Mouse (Mus musculus) cerebellum, postnatal 36 days (tissue): ENCODE data around the gene Iqcg.
A peak's percentile ranks its signal among the peaks of the same experiment; 100 is the strongest.
"Not testable (repeated sequence)": the region's sequence is repeated elsewhere in the genome, so short reads cannot be mapped to it uniquely, and the experiment has no call there.

ENCODE experiments used
- DNase-seq, 2 experiments: peaks; one replicate each; pipeline ENCODE4 v3.0.0; 2021 to 2022; ENCODE audit warnings: mixed read lengths in 2 of 2

The Iqcg gene

GRCm38 (mm10) chr16:33056095-33056785 lies at the start of gene Iqcg, which contains the start of gene Rpl35a:
TSS of gene Iqcg (minus strand) at chr16:33056218.
TSS of gene Rpl35a (plus strand) at chr16:33056453.
- peak; percentile 89 to 91 for DNase-seq

GRCm38 (mm10) chr16:33085666-33086065 lies 29.6 kb upstream of the Iqcg start:
- DNase-seq, result no peak

GRCm38 (mm10) chr16:33083996-33084395 lies 28.0 kb upstream of the Iqcg start:
- no peak for DNase-seq

GRCm38 (mm10) chr16:33082951-33083350 lies 26.9 kb upstream of the Iqcg start:
- DNase-seq, result no peak

GRCm38 (mm10) chr16:33080063-33080462 lies 24.0 kb upstream of the Iqcg start:
- no peak for DNase-seq

- DNase-seq, result no peak
These were observed 21.1 kb upstream of the Iqcg start for GRCm38 (mm10) chr16:33077069-33077627.

GRCm38 (mm10) chr16:33076078-33076477 lies 20.1 kb upstream of the Iqcg start:
- DNase-seq, result no peak

- DNase-seq, result no peak
These were observed 18.9 kb upstream of the Iqcg start for GRCm38 (mm10) chr16:33074967-33075366.

GRCm38 (mm10) chr16:33072871-33073557 lies 17.0 kb upstream of the Iqcg start:
- DNase-seq, result no peak

GRCm38 (mm10) chr16:33070928-33071327 lies 14.9 kb upstream of the Iqcg start:
- DNase-seq, result no peak

- DNase-seq, result no peak
These were observed 8.6 kb upstream of the Iqcg start for GRCm38 (mm10) chr16:33064636-33065035.

GRCm38 (mm10) chr16:33063267-33063666 lies 7.2 kb upstream of the Iqcg start:
- DNase-seq, result no peak

- peak in 1 of 2 experiments; percentile 67 for DNase-seq
These were observed 6.7 kb upstream of the Iqcg start for GRCm38 (mm10) chr16:33062682-33063131.

- peak; percentile 86 to 92 for DNase-seq
These were observed 6.1 kb upstream of the Iqcg start, which contains the start of gene Lmln for GRCm38 (mm10) chr16:33062024-33062681. TSS of gene Lmln (plus strand) at chr16:33062521.

- no peak for DNase-seq
These were observed 5.4 kb upstream of the Iqcg start for GRCm38 (mm10) chr16:33061400-33061799.

GRCm38 (mm10) chr16:33060926-33061325 lies 4.9 kb upstream of the Iqcg start:
- no peak for DNase-seq

- DNase-seq, result no peak
These were observed 3.5 kb upstream of the Iqcg start for GRCm38 (mm10) chr16:33059471-33059870.

GRCm38 (mm10) chr16:33058656-33059055 lies 2.6 kb upstream of the Iqcg start:
- DNase-seq, result not testable (repeated sequence)

- no peak for DNase-seq
These were observed 2.0 kb upstream of the Iqcg start for GRCm38 (mm10) chr16:33058033-33058432.

- no peak for DNase-seq
These were observed 768 bp upstream of the Iqcg start for GRCm38 (mm10) chr16:33056786-33057185.

GRCm38 (mm10) chr16:33055655-33056054 lies 363 bp downstream of the Iqcg start:
- DNase-seq, result no peak

GRCm38 (mm10) chr16:33054927-33055326 lies 1.1 kb downstream of the Iqcg start:
- not testable (repeated sequence) for DNase-seq

GRCm38 (mm10) chr16:33053141-33053540 lies 2.9 kb downstream of the Iqcg start:
- DNase-seq, result no peak
